Mouse (Mus musculus) gastrocnemius, postnatal 10 days (tissue): ENCODE data around the gene Polr2e. TPM values are rescaled to one million over a fixed set of nuclear protein-coding genes. Genes with fewer than 3 reads are reported as not detected.

ENCODE experiments used
- DNase-seq: peaks from one replicate; pipeline ENCODE4 v3.0.0; 2021; ENCODE audit warnings: mixed read lengths
- total RNA-seq, 2 experiments: library from RNA; stranded (reverse); gene quantifications; 2 replicates each; pipeline ENCODE4 v1.2.3; 2021

Gene Polr2e
- total RNA-seq, 2 experiments from 2014 or later, result 62.1 to 62.7 TPM

DNA sequence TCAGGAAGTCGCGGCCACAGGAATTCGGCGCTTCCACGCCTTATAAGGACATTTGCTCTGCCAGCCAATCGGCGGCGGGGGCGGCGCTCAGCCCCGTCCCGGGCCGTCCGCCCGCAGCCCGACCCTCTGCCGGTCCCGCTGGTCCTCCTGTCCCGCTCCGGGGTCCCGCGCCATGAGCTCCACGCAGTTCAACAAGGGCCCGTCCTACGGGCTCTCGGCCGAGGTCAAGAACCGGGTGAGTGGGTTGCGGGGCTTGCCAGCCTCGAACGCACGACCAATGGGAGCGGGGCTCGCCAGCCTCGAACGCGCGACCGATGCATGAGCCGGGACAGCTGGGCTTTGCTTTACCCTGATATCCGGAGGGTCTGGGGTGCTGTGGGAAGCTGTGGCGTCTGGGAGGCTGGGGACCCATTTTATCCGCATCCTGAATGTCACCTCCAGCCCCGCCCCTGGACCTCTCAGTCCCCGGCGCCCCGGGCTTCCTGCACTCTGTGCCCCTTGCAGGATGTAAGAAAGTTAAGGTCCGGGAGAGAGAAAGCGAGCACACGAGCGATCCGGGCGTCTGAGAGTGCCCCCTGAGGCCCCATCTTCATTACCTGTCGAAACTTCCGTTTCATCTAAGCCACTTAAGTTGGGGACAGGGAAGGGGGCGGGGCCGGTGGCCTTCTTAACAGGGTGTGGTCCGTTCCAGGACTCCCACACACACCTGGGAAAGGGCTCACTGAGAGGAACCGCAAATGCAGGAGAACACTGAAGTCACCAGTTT, 50.9 kb downstream of the Polr2e start, which contains the start of gene Cnn2:
TSS of gene Cnn2 (plus strand) at position 79 of the 766 bp plus-strand sequence.
- peak; percentile 62 for DNase-seq

DNA sequence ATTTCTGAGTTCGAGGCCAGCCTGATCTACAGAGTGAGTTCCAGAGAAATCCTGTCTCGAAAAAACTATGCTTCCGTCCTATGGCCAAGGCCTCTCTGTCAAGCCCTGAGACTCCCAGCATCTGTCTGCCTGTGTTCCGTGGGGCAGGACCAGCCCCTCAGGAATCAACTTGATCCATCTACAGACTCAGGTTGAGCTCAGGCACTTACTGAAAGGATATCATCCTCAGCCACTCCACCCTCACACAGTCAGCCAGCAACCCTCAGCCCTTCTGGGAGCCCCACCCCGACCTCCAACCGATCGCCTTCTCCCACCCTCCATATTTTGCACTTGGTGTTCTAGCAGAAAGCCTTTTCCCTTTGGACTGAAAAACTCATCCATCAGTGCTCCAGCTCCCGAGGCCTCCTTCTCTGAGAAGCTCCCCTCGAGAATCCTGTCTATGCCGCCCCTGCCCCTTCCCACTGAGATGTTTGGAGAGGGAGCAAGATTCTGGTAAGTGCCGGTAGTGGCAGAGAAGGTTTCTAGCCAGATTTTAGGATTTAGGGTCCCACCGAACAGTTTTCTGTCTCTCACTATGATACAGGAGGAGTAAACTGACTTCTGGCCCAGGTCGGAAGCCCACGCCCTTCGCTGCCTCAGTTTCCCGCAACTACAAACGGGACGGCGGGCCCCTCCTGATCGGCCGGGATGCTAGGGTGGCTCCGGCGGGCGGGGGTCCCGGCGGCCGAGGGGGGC, 51.7 kb downstream of the Polr2e start:
- no peak for DNase-seq

DNA sequence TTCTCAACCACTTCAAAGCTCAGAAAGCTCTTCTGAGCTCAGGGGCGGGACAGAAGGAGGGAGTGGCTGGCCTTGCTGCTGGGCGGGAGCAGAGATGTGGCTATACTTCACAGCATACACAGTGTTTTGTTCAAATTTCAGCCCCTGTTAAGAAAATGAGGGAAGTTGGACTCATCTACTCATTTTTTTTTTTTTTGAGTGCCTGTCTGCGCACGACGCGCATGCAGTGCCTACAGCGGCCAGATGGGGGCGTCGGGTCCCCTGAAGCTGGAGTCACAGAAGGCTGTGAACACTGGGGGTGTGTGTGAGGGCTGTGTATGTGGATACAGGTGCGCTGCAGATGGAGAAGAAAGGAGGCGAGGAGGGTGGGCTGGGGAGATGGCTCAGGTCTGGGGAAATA, 52.6 kb downstream of the Polr2e start:
- DNase-seq, result peak; percentile 91

DNA sequence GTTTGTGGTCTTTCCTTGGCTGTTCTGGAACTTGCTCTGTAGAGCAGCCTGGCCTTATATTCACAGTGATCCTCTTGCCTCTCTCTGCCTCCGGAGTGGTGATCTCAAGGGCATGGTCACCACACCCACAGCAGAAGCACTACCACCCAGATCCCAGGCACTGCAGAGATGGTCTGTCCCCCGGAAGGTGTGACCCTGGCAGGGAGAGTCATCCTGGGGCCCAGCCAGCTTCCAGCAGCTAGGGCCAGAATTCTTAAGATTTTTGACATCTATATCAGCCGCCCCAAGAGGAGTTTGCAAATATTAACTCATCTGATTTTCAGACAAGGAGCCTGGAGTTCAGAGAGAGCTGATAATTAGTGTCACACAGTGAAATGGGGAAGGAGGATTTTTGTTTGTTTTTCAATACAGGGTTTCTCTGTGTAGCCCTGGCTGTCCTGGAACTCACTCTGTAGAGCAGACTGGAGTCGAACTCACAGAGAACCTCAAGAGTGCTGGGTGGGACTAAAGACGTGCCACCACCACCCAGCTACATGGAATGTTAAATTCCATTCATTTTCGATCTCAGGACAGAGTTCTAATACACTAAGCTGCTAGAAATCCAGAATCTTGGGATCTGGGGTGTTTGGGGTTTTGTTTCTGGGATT, 53.2 kb downstream of the Polr2e start:
- DNase-seq, result peak; percentile 53

Other genes with a start within 250 kb of the Polr2e start
- gene Prss57, start 248.8 kb downstream of the Polr2e start, total RNA-seq, result under 1 TPM in 1 of 2 experiments, not detected in 1; 0.11 TPM
- 10 to 100 TPM; 26.6 to 36.8 TPM for gene Palm, start 246.2 kb downstream of the Polr2e start, total RNA-seq
- under 1 TPM in 1 of 2 experiments, not detected in 1; 0.54 TPM for gene Misp, start 218.8 kb downstream of the Polr2e start, total RNA-seq
- 100 to 1,000 TPM in 1 of 2 experiments, 10 to 100 TPM in 1; 75.2 to 110 TPM for gene Ptbp1, start 185.4 kb downstream of the Polr2e start, total RNA-seq
- 1 to 10 TPM in 1 of 2 experiments, not detected in 1; 2.1 TPM for gene Prtn3, start 165.3 kb downstream of the Polr2e start, total RNA-seq
- gene Plppr3, start 165.2 kb downstream of the Polr2e start, total RNA-seq, result 1 to 10 TPM in 1 of 2 experiments, under 1 TPM in 1; 0.49 to 1.6 TPM
- gene Elane, start 153.5 kb downstream of the Polr2e start, total RNA-seq, result 1 to 10 TPM in 1 of 2 experiments, not detected in 1; 1.9 TPM
- 10 to 100 TPM; 21.5 to 22.8 TPM for gene Cfd, start 148.9 kb downstream of the Polr2e start, total RNA-seq
- 10 to 100 TPM; 39.6 to 43.8 TPM for gene Med16, start 130.9 kb downstream of the Polr2e start, total RNA-seq
- gene Gm26602, start 128.9 kb downstream of the Polr2e start, total RNA-seq, result not detected
- gene Kiss1r, start 122.8 kb downstream of the Polr2e start, total RNA-seq, result under 1 TPM; 0.23 to 0.59 TPM
- gene R3hdm4, start 118.6 kb downstream of the Polr2e start, total RNA-seq, result 100 to 1,000 TPM; 101 to 108 TPM
- gene Arid3a, start 112.8 kb downstream of the Polr2e start, total RNA-seq, result 1 to 10 TPM; 2.6 to 4.1 TPM
- gene Wdr18, start 79.6 kb downstream of the Polr2e start, total RNA-seq, result 10 to 100 TPM; 18.0 to 21.8 TPM
- gene Grin3b, start 69.1 kb downstream of the Polr2e start, total RNA-seq, result under 1 TPM; 0.14 to 0.38 TPM
- 10 to 100 TPM; 85.5 to 90.8 TPM for gene Tmem259, start 55.5 kb downstream of the Polr2e start, total RNA-seq
- 10 to 100 TPM; 26.1 to 38.6 TPM for gene Cnn2, start 51.2 kb downstream of the Polr2e start, total RNA-seq
- 1 to 10 TPM; 3.2 to 4.2 TPM for gene Abca7, start 43.3 kb downstream of the Polr2e start, total RNA-seq
- gene Arhgap45, start 23.1 kb downstream of the Polr2e start, total RNA-seq, result 1 to 10 TPM; 2.0 to 3.5 TPM
- gene Gpx4, start 7.4 kb upstream of the Polr2e start, total RNA-seq, result 100 to 1,000 TPM; 380 to 398 TPM
- 10 to 100 TPM in 1 of 2 experiments, 1 to 10 TPM in 1; 7.7 to 11.6 TPM for gene Sbno2, start 65.8 kb upstream of the Polr2e start, total RNA-seq
- gene Stk11, start 76.0 kb upstream of the Polr2e start, total RNA-seq, result 100 to 1,000 TPM; 105 to 110 TPM
- 100 to 1,000 TPM; 576 to 659 TPM for gene Atp5d, start 98.8 kb upstream of the Polr2e start, total RNA-seq
- 1 to 10 TPM; 2.3 to 3.2 TPM for gene Cbarp, start 101.0 kb upstream of the Polr2e start, total RNA-seq
- gene Midn, start 108.5 kb upstream of the Polr2e start, total RNA-seq, result 10 to 100 TPM; 34.3 to 62.7 TPM
- gene Cirbp, start 126.2 kb upstream of the Polr2e start, total RNA-seq, result 10 to 100 TPM; 84.3 to 88.4 TPM
- gene 1600002K03Rik, start 133.1 kb upstream of the Polr2e start, total RNA-seq, result 1 to 10 TPM; 3.9 to 5.5 TPM
- 1 to 10 TPM; 1.1 to 1.9 TPM for gene Efna2, start 139.7 kb upstream of the Polr2e start, total RNA-seq
- gene Mum1, start 186.6 kb upstream of the Polr2e start, total RNA-seq, result 10 to 100 TPM; 26.4 to 31.3 TPM
- gene Ndufs7, start 209.3 kb upstream of the Polr2e start, total RNA-seq, result 100 to 1,000 TPM; 371 to 457 TPM
- 100 to 1,000 TPM; 342 to 351 TPM for gene Gamt, start 221.2 kb upstream of the Polr2e start, total RNA-seq
- gene Dazap1, start 221.7 kb upstream of the Polr2e start, total RNA-seq, result 10 to 100 TPM; 67.8 to 81.0 TPM